Mouse (Mus musculus) midbrain, embryonic 14.5 days (tissue): ENCODE results near the gene Tmem17. TPM values are rescaled to one million over a fixed set of nuclear protein-coding genes. Genes with fewer than 3 reads are reported as not detected.

Source experiments
- ATAC-seq: fragments of 200-750 bp; cut with Nextera tagmentation; 2 replicates; pipeline ENCODE4 v1.8.0; 2017; ENCODE audit warnings: moderate number of reproducible peaks, moderate library complexity; ENCODE audit not compliant: low FRiP score, low TSS enrichment
- DNase-seq: peaks from one replicate; pipeline ENCODE4 v3.0.0-alpha.2; 2015
- H3K27ac ChIP-seq: fragments of 300-500 bp; sonication (generic); replicated peaks from 2 replicates; pipeline ENCODE4 v1.5.1; 2014; ENCODE audit warnings: mild to moderate bottlenecking, low read depth, low read length, moderate library complexity
- H3K27me3 ChIP-seq: fragments of 300-500 bp; sonication (generic); 2 replicates; pipeline ENCODE4 v1.6.1; 2014; ENCODE audit warnings: low read length, control low read depth, mixed read lengths; ENCODE audit not compliant: control insufficient read depth, insufficient read depth
- H3K36me3 ChIP-seq: fragments of 300-500 bp; sonication (generic); 2 replicates; pipeline ENCODE4 v1.6.1; 2014; ENCODE audit warnings: low read length, control low read depth; ENCODE audit not compliant: control insufficient read depth, insufficient read depth
- H3K4me1 ChIP-seq: fragments of 300-500 bp; sonication (generic); 2 replicates; pipeline ENCODE4 v1.6.1; 2014; ENCODE audit warnings: mild to moderate bottlenecking, antibody characterized with exemption, low read length, control low read depth; ENCODE audit not compliant: control insufficient read depth, insufficient read depth
- H3K4me2 ChIP-seq: fragments of 300-500 bp; sonication (generic); 2 replicates; pipeline ENCODE4 v1.6.1; 2014; ENCODE audit warnings: mild to moderate bottlenecking, low read length, moderate library complexity
- H3K4me3 ChIP-seq: fragments of 300-500 bp; sonication (generic); replicated peaks from 2 replicates; pipeline ENCODE4 v1.5.1; 2014; ENCODE audit warnings: low read depth, low read length
- H3K9ac ChIP-seq: fragments of 300-500 bp; sonication (generic); replicated peaks from 2 replicates; pipeline ENCODE4 v1.6.1; 2014; ENCODE audit warnings: mild to moderate bottlenecking, low read length, moderate library complexity
- H3K9me3 ChIP-seq: fragments of 300-500 bp; sonication (generic); 2 replicates; pipeline ENCODE4 v1.6.1; 2016; ENCODE audit warnings: low read length, control low read depth, mixed read lengths; ENCODE audit not compliant: control insufficient read depth
- WGBS: fragments of 180-500 bp; shearing (Covaris S2); extraction: QIAGEN DNeasy Blood & Tissue Kit; methylation state at CpG from one replicate; pipeline ENCODE4 v1.1.7; 2014; 5-methylcytosine and 5-hydroxymethylcytosine counted together
- polyA plus RNA-seq: library from polyadenylated mRNA; unstranded; fragments of >200 nt; fragmentation: Nextera tagmentation; extraction: Ambion mirVana; gene quantifications from 2 replicates; pipeline ENCODE4 v1.2.1, GENCODE M21; 2014

Tmem17 gene
- polyA plus RNA-seq, 1 experiment from 2014 or later: 23.5 TPM

DNA sequence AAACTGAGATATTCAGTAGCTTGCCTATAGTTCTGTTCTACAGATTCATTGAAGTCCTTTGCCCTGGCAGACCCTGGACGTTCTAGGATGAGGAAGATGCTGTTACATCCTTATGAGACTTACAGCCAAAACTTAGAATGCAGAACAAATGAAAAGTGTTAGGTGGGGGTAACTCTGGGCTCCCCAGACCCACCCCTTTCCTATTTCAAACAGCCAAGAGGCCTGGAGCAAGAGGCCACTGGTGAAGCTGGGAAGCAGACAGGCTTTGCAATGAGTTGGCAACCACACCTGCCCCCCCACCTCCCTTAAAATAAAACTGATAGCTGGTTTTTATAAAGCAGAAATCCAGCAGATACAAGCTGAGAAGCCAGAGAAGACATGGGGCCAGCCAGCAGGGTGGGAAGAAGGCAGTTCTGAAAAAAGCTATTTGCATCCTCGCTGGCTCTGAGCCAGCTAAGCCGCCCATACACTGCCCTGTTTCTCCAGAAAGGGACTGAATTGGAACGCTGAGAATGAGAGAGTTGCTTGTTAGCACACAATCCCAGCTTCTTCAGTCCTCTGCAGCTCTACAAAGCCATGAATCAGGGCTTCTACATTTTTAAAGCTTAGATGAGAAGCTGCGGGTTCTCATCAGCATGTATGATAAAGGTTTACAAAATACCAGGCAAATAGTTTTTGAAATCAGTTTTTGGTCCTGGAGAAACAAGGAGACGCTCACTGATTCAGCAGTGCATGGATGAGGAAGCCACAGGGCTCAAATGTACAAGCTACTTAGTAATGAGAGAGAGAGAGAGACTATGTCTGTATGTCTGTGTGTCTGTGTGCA lies 48.8 kb downstream of the Tmem17 start:
- peak; percentile 76 for ATAC-seq
- Histone ChIP-seq H3K9ac (no peak overlapping the region), H3K9me3 (no peaks in the 10 kb centered on the region)

DNA sequence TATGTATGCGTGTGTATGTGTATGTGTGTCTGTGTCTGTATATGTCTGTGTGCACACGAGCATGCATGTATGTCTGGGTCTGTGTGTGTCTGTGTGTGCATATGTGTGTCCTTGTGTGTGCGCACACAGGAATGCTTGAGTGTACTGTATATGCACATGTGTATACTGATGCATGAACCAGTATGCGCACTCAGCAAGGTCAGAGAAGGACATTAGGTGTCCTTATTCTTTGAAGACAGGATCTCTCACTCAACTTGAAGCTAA lies 49.4 kb downstream of the Tmem17 start:
- no peak for ATAC-seq
- WGBS: 88% methylated on average over 4 of the region's 4 CpGs
- no peak for DNase-seq
- H3K27me3 ChIP-seq: no peaks in the 10 kb centered on the region
- no peaks in the 10 kb centered on the region for H3K36me3 ChIP-seq
- no peak overlapping the region for H3K4me3 ChIP-seq
- H3K9me3 ChIP-seq: no peaks in the 10 kb centered on the region
- no peak overlapping the region for H3K9ac ChIP-seq
- H3K27ac ChIP-seq: peak overlapping the region; percentile 60
- H3K4me1 ChIP-seq: peaks cover 14% of the 10 kb centered on the region
- H3K4me2 ChIP-seq: no peak overlapping the region

More for the DNA sequence above, 48.8 kb downstream of the Tmem17 start:
- peak; percentile 87 for DNase-seq
- Histone ChIP-seq H3K27me3 (no peaks in the 10 kb centered on the region), H3K4me2 (no peak overlapping the region), H3K36me3 (no peaks in the 10 kb centered on the region), H3K27ac (peak overlapping the region; percentile 60), H3K4me3 (no peak overlapping the region), H3K4me1 (peaks cover 14% of the 10 kb centered on the region)
- WGBS: 21% methylated on average over 6 of the region's 6 CpGs

DNA sequence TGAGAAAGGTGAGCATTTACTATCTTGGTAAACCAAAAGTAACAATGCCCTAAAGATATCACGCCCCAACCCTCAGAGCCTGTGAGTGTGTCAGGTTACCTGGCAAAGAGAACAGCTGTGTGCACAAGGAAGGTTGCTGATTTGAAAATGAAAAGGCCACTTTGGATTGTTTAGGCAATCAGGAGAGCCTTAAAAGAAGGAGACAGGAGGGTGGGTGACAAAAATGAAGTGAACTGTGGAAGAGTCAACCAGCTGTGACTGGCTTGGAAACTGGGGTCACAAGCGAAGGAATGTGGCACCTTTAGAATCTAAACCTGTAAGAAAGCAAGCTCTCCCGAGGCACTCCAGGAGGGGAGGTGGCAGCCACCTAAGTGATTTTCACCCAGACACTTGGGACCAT lies 51.8 kb downstream of the Tmem17 start:
- WGBS: 79% methylated on average over 3 of the region's 3 CpGs

DNA sequence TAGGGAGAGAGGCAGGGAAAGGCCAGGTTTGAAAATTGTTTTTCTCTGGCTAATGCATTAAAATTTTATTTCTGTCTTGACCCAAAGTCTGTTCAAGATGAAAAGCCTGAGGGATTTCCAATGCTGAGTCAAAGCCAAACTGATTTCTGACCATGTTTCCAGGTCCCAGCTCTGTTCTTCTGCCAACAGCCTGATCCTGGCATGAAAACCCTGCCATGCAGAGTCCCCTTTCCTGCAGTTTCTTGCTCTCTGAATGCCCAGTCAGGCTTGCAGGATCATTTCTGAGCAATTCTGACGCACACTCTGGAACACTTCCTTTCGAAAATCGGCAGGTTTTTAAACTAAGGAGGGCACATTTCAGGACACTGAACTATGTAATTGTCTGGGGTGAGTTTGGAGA lies 52.8 kb downstream of the Tmem17 start:
- Histone ChIP-seq H3K27ac (no peak overlapping the region), H3K4me3 (no peak overlapping the region), H3K4me1 (peaks cover 14% of the 10 kb centered on the region), H3K27me3 (no peaks in the 10 kb centered on the region), H3K9me3 (no peaks in the 10 kb centered on the region), H3K36me3 (no peaks in the 10 kb centered on the region), H3K9ac (no peak overlapping the region), H3K4me2 (no peak overlapping the region)
- peak; percentile 12 for DNase-seq
- 90% methylated on average over 3 of the region's 3 CpGs for WGBS
- no peak for ATAC-seq

More for the DNA sequence above, 51.8 kb downstream of the Tmem17 start:
- Histone ChIP-seq H3K9me3 (no peaks in the 10 kb centered on the region), H3K27me3 (no peaks in the 10 kb centered on the region), H3K36me3 (no peaks in the 10 kb centered on the region), H3K9ac (no peak overlapping the region), H3K4me2 (no peak overlapping the region), H3K27ac (no peak overlapping the region), H3K4me3 (no peak overlapping the region), H3K4me1 (peaks cover 14% of the 10 kb centered on the region)
- DNase-seq (no peak), ATAC-seq (no peak)

Other genes starting within 250 kb of the Tmem17 start
- 30.4 and 41.4 TPM in 2 replicates for gene Ehbp1, start 169.8 kb upstream of the Tmem17 start, polyA plus RNA-seq